Mouse (Mus musculus): ENCODE measurements around the gene Tmco3.

DNA sequence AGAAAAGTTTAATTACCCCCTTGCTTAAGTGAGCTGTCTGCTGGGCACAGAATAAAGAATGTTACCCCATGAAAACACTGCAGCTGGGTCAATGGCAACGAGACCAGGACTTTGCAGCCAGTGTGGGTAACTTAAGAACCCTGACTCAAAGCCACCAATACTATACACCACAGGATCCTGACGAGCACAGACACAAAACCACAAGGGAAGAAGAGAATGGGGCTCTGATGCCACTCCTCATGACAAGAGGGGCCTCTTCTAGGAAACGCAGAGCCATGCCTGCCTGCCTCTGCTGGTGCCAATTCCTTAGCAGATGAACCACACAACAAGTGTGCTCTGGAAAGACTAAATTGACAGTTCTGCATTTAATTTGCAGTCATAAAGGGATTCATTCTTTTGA, 24.6 kb upstream of the Tmco3 start:
- TF ChIP-seq CTCF (IDR thresholded peaks at IDR 0.05; ENCODE audit: low read depth) (no peak), EP300 (IDR thresholded peaks at IDR 0.05; ENCODE audit: low read depth) (no peak)

All from liver, postnatal 0 days (tissue).